Mouse (Mus musculus) heart, postnatal 0 days (tissue): ENCODE results near the gene Klhl5. TPM values are rescaled to one million over a fixed set of nuclear protein-coding genes. Genes with fewer than 3 reads are reported as not detected.

ENCODE experiments used
- ATAC-seq: fragments of 200-750 bp; cut with Nextera tagmentation; 2 replicates; pipeline ENCODE4 v1.8.0; 2017; ENCODE audit warnings: low read depth, moderate number of reproducible peaks, moderate library complexity; ENCODE audit not compliant: insufficient read depth
- DNase-seq: peaks from one replicate; pipeline ENCODE4 v3.0.0-alpha.2; 2016; ENCODE audit warnings: low spot score
- H3K27ac ChIP-seq: fragments of 300-500 bp; sonication (generic); 2 replicates; pipeline ENCODE4 v1.5.1; 2014; ENCODE audit warnings: low read depth, mild to moderate bottlenecking
- H3K27me3 ChIP-seq: fragments of 300-500 bp; sonication (generic); 2 replicates; pipeline ENCODE4 v1.6.1; 2014; ENCODE audit warnings: low read length, mixed read lengths; ENCODE audit not compliant: control insufficient read depth, insufficient read depth
- H3K36me3 ChIP-seq: fragments of 300-500 bp; sonication (generic); replicated peaks from 2 replicates; pipeline ENCODE4 v1.6.1; 2014; ENCODE audit warnings: low read length, mixed read lengths; ENCODE audit not compliant: control insufficient read depth, insufficient read depth
- H3K4me1 ChIP-seq: fragments of 300-500 bp; sonication (generic); 2 replicates; pipeline ENCODE4 v1.6.1; 2014; ENCODE audit warnings: antibody characterized with exemption; ENCODE audit not compliant: control insufficient read depth, insufficient read depth
- H3K4me2 ChIP-seq: fragments of 300-500 bp; sonication (generic); 2 replicates; pipeline ENCODE4 v1.6.1; 2014; ENCODE audit warnings: low read depth, mild to moderate bottlenecking, low read length, moderate library complexity
- H3K4me3 ChIP-seq: fragments of 300-500 bp; sonication (generic); 2 replicates; pipeline ENCODE4 v1.5.1; 2014; ENCODE audit warnings: low read depth, low read length
- H3K9ac ChIP-seq: fragments of 300-500 bp; sonication (generic); replicated peaks from 2 replicates; pipeline ENCODE4 v1.6.1; 2014; ENCODE audit warnings: low read depth, low read length, mixed read lengths
- H3K9me3 ChIP-seq: fragments of 300-500 bp; sonication (generic); replicated peaks from 2 replicates; pipeline ENCODE4 v1.6.1; 2016; ENCODE audit warnings: low read length; ENCODE audit not compliant: control insufficient read depth
- CTCF ChIP-seq: IDR thresholded peaks from 2 replicates; pipeline ENCODE4 v1.5.1; 2016; ENCODE audit warnings: antibody characterized with exemption, control low read depth, low read depth
- EP300 ChIP-seq: IDR thresholded peaks from 2 replicates; pipeline ENCODE4 v1.6.1; 2016; ENCODE audit warnings: antibody characterized with exemption, low read depth
- WGBS: fragments of 180-500 bp; shearing (Covaris S2); extraction: QIAGEN DNeasy Blood & Tissue Kit; methylation state at CpG from one replicate; pipeline ENCODE4 v1.1.7; 2014; 5-methylcytosine and 5-hydroxymethylcytosine counted together
- polyA plus RNA-seq: library from polyadenylated mRNA; unstranded; fragments of >200 nt; fragmentation: Nextera tagmentation; extraction: Ambion mirVana; gene quantifications from 2 replicates; pipeline ENCODE4 v1.2.1, GENCODE M21; 2015
- total RNA-seq: library from RNA; depleted of rRNA; stranded (reverse); fragments of >200 nt; gene quantifications from 2 replicates; pipeline ENCODE4 v1.2.3, GENCODE M21; 2014; ENCODE audit warnings: low replicate concordance; rRNA removed

Klhl5 gene
- total and polyA plus RNA-seq, 2 experiments from 2014 or later, result 7.9 to 9.7 TPM

DNA sequence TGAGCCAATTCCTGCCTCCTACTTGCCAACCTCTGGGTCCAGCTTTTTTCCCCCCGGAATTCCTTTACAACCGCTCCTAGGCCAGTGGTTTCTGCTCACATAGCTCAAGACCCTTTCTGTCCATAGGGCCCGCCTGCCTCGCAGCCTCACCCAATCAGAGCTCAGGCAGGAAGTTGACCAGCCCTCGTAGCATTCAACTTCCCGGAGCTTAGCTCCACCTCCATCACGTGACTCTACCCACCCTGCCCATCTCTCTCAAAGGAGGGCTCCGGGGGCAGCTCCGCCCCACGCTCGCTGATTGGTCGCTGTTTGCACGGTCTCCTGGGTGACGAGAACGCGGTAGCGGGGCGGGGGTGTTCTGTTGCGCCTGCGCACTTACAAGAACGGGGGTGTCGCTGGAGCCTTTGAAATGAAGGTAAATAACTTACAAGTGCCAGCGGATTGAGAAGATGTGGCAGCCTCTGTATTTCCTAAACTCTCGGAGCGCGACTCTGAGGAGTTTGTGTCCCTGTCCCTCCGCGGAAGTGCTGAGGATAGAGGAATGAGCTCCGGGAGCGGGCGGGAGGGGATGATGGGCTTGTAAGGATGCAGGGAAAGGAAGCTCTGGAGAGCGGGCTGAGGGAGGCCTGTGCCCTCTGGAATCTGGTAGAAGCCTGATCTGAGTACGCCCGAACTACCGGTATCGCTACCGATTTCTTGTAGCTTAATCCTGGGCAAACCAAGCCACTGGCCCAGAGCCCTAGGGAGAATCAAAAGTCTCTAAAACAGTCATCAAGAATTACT is 92.2 kb downstream of the Klhl5 start, which contains the start of gene Wdr19:
Gene Wdr19, plus strand, starts transcription at position 351 of the 783 bp plus-strand sequence.
- Histone ChIP-seq H3K4me3 (peak within 1 kb of the TSS; percentile 84), H3K9ac (peak within 1 kb of the TSS; percentile 68), H3K4me2 (peak within 1 kb of the TSS; percentile 75), H3K27ac (peak within 1 kb of the TSS; percentile 87), H3K9me3 (no peaks in the 10 kb centered on the region), H3K4me1 (peaks cover 4% of the 10 kb centered on the region; the same call in 1 of the 2 replicates), H3K27me3 (no peaks in the 10 kb centered on the region), H3K36me3 (no peaks in the 10 kb centered on the region)
- ATAC-seq, result peak; percentile 100
- DNase-seq, result peak; percentile 100
- TF ChIP-seq EP300 (no peak), CTCF (no peak)
- under 1% methylated on average over 37 of the region's 37 CpGs for WGBS

DNA sequence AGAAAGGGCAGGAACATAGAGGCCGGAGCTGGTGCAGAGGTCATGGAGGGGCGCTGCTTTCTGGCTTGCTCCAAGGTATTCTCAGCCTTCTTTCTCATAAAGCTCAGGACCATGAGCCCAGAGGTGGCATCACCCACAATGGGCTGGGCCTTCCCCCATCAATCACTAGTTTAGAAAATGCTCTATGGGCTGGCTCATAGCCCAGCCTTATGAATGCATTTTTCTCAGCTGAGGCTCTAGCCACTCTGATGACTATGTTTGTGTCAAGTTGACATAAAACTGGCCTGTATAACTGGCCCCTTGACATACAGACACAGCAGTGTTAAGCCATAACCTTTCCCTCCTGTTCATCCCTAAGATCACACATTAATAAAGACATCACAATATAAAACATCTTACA is 97.4 kb downstream of the Klhl5 start:
- Histone ChIP-seq H3K4me1 (peaks cover 4% of the 10 kb centered on the region; the same call in 1 of the 2 replicates), H3K4me3 (no peak overlapping the region), H3K36me3 (no peaks in the 10 kb centered on the region), H3K9ac (no peak overlapping the region), H3K27me3 (no peaks in the 10 kb centered on the region), H3K4me2 (no peak overlapping the region), H3K27ac (no peak overlapping the region), H3K9me3 (no peaks in the 10 kb centered on the region)
- TF ChIP-seq CTCF (no peak), EP300 (no peak)
- DNase-seq (no peak), ATAC-seq (0 out of 2 replicates have a peak, but pooled peaks have one; percentile 17)
- WGBS, result 90% methylated on average over 2 of the region's 2 CpGs

DNA sequence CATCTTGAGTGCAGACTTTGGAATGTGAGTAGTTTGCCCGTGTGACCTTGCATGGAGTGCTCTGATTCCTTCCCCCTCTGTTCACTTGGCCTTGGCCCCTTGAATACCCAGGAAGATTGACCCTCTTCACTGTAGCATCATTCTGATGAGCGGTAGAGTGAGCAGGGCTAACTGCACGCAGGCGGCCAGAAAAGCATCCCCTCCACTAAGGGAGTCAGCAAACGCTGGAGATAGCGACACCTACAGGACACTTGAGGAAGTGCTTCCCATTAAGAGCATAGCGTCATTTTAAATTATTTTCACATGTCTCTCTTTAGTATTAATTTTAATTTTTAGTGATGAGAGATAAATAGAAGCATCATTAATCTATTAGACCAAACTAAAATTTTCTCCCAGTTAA is 106.0 kb downstream of the Klhl5 start:
- Histone ChIP-seq H3K4me2 (no peak overlapping the region), H3K4me3 (no peak overlapping the region), H3K27me3 (no peaks in the 10 kb centered on the region), H3K9me3 (no peaks in the 10 kb centered on the region), H3K36me3 (no peaks in the 10 kb centered on the region), H3K4me1 (no peaks in the 10 kb centered on the region), H3K9ac (no peak overlapping the region), H3K27ac (no peak overlapping the region)
- WGBS, result 23% methylated on average over 7 of the region's 7 CpGs
- ATAC-seq (no peak; the same call in 1 of the 2 replicates), DNase-seq (peak; percentile 46)
- TF ChIP-seq CTCF (peak; percentile 86), EP300 (no peak)

Other genes starting within 250 kb of the Klhl5 start
- gene Tlr1, start 174.0 kb upstream of the Klhl5 start, total RNA-seq, result 1.6 TPM in 1 of 2 replicates, not detected in the other
- 0.45 and 0.46 TPM in 2 replicates for gene Tlr1, start 174.0 kb upstream of the Klhl5 start, polyA plus RNA-seq
- 0.11 and 0.15 TPM in 2 replicates for gene Tlr6, start 147.4 kb upstream of the Klhl5 start, total RNA-seq
- 0.30 and 0.41 TPM in 2 replicates for gene Tlr6, start 147.4 kb upstream of the Klhl5 start, polyA plus RNA-seq
- 22.7 and 45.2 TPM in 2 replicates for gene Fam114a1, start 137.5 kb upstream of the Klhl5 start, total RNA-seq
- gene Fam114a1, start 137.5 kb upstream of the Klhl5 start, polyA plus RNA-seq, result 22.7 and 23.5 TPM in 2 replicates
- not detected in 2 replicates for gene Tmem156, start 15.4 kb upstream of the Klhl5 start, total RNA-seq
- 0.16 and 0.19 TPM in 2 replicates for gene Tmem156, start 15.4 kb upstream of the Klhl5 start, polyA plus RNA-seq
- gene Wdr19, start 92.2 kb downstream of the Klhl5 start, total RNA-seq, result 1.9 and 3.9 TPM in 2 replicates
- 2.0 and 2.3 TPM in 2 replicates for gene Wdr19, start 92.2 kb downstream of the Klhl5 start, polyA plus RNA-seq
- gene Rfc1, start 228.1 kb downstream of the Klhl5 start, total RNA-seq, result 13.3 and 34.9 TPM in 2 replicates
- gene Rfc1, start 228.1 kb downstream of the Klhl5 start, polyA plus RNA-seq, result 36.7 and 39.4 TPM in 2 replicates
- not detected in 2 replicates for gene Klb, start 240.8 kb downstream of the Klhl5 start, total RNA-seq
- gene Klb, start 240.8 kb downstream of the Klhl5 start, polyA plus RNA-seq, result 0.05 TPM in 1 of 2 replicates, not detected in the other